Comparison of ENCODE assay signal across 33 mouse cellular contexts in the genomic region with DNA sequence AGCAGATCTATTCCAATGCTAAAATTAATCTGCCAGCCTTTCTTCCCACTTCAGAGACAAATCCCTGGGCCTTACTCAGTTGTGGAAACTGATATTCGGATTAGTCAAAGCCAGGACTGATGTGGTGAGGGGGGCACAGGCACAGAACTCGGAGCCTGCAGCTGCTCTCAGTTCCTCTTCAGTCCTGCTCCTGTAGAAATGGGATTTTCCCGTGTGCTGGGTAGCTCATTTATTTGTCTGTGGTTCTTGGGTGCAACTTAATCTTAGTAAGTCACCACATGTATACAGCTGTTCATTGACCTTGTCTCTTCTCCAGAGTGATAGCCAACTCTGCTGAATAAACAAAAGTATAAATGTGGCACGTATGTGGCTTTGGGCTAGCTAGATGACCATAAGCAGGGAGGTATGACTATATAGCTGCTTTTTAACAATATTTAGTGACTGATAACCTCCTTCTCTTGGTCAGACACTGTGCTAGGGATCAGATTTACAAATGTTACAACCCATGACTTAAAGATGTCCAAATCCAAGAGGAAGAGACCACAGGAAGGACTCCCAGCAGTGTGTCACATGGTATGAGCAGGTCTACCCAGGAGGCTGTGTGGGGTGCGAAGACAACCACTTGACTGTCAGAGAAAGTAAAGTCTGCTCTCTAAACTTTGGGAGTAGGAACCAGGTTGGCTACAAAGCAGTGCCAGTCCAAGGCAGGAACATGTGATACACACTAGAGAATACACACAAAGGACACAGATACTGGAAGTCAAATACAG.
A peak's percentile ranks its signal among the peaks of the same experiment; 100 is the strongest.
DNase-seq lines count a peak whose midpoint lies in the region; ATAC-seq and TF ChIP-seq lines count a peak whose summit lies in the region.
"Had no signal": no experiment of that assay in that cellular context is flagged by ENCODE, and none has a peak within 500 bp of the region (broad histone marks: within the 10 kb centered on the region; RNA-seq: fewer than 3 reads in every experiment).

No protein-coding gene starts in this region.

- no peaks in the 10 kb centered on the region for H3K9me3 ChIP-seq in forebrain, postnatal 0 days (ENCODE audit: low read length)
- H3K9me3 ChIP-seq: embryonic facial prominence, embryonic 12.5 days; hindbrain, embryonic 10.5 days; hindbrain, embryonic 15.5 days; limb, embryonic 15.5 days; liver, embryonic 13.5 days; neural tube, embryonic 15.5 days had no signal

- 0 out of 2 replicates have a peak, but pooled peaks have one; percentile 34 for ATAC-seq in megakaryocyte progenitor cell, adult 5-6 weeks (replicated peaks; ENCODE audit: poor library complexity)
- no peak for ATAC-seq in forebrain, postnatal 0 days
- ATAC-seq: CD4-positive, CD25-positive, alpha-beta regulatory T cell, adult 4 months; forebrain, embryonic 16.5 days; inflammation-experienced regulatory T-cells, adult 6 months; lung, postnatal 0 days had no signal

- no peaks in the 10 kb centered on the region for H3K36me3 ChIP-seq in forebrain, postnatal 0 days (ENCODE audit: insufficient read depth)
- H3K36me3 ChIP-seq: embryonic facial prominence, embryonic 12.5 days; hindbrain, embryonic 10.5 days; hindbrain, embryonic 15.5 days; limb, embryonic 15.5 days; liver, embryonic 13.5 days; neural tube, embryonic 15.5 days had no signal

- no peaks in the 10 kb centered on the region for H3K4me1 ChIP-seq in forebrain, postnatal 0 days (ENCODE audit: insufficient read depth)
- H3K4me1 ChIP-seq: limb, embryonic 15.5 days had no signal

- H3K27ac ChIP-seq in gastrocnemius, adult 2 months, result peak overlapping the region; percentile 17; the same call in 1 of the 2 replicates
- H3K27ac ChIP-seq in forebrain, postnatal 0 days (ENCODE audit: low read depth, low read length), result no peak overlapping the region
- H3K27ac ChIP-seq: embryonic facial prominence, embryonic 12.5 days; hindbrain, embryonic 10.5 days; hindbrain, embryonic 15.5 days; limb, embryonic 15.5 days; liver, embryonic 13.5 days; neural tube, embryonic 15.5 days; stomach, postnatal 0 days had no signal

- no peak overlapping the region for H3K9ac ChIP-seq in forebrain, postnatal 0 days
- H3K9ac ChIP-seq: embryonic facial prominence, embryonic 12.5 days; hindbrain, embryonic 15.5 days; limb, embryonic 15.5 days; liver, embryonic 13.5 days; neural tube, embryonic 15.5 days had no signal

- no peak overlapping the region for H3K4me2 ChIP-seq in forebrain, postnatal 0 days (ENCODE audit: low read depth)
- H3K4me2 ChIP-seq: embryonic facial prominence, embryonic 12.5 days; hindbrain, embryonic 15.5 days; limb, embryonic 15.5 days; liver, embryonic 13.5 days; midbrain, embryonic 11.5 days; neural tube, embryonic 15.5 days had no signal

- no peak for DNase-seq in gastrocnemius, adult 2 months
- no peak for DNase-seq in gastrocnemius, adult 8-10 months (ENCODE audit: low spot score in 2 of 2)
- peak; percentile 21 to 27 for DNase-seq in spleen, postnatal 36 days (ENCODE audit: low spot score in 2 of 2)
- DNase-seq in spleen, adult 12 weeks (ENCODE audit: low spot score), result no peak
- no peak for DNase-seq in forebrain, postnatal 0 days
- no peak for DNase-seq in kidney, postnatal 36 days
- DNase-seq: adrenal gland, postnatal 10 days; cerebellum, adult 8-10 months; cerebellum, postnatal 25 days; gastrocnemius, postnatal 25 days; heart, postnatal 14 days; kidney, adult 11 months; kidney, postnatal 14 days; liver, embryonic 13.5 days; lung, adult 18-20 months; lung, postnatal 4 days; retina, postnatal 1 day; right cerebral cortex, postnatal 14 days; thymus, adult 18-20 months; thymus, postnatal 25 days had no signal

- WGBS in forebrain, postnatal 0 days, result 83% methylated on average over 5 of the region's 5 CpGs

- no peaks in the 10 kb centered on the region; the same call in 1 of the 2 replicates for H3K27me3 ChIP-seq in forebrain, postnatal 0 days (ENCODE audit: insufficient read depth, low read length)
- H3K27me3 ChIP-seq: embryonic facial prominence, embryonic 12.5 days; hindbrain, embryonic 15.5 days; limb, embryonic 15.5 days; liver, embryonic 13.5 days; neural tube, embryonic 15.5 days had no signal

- TF ChIP-seq CTCF in gastrocnemius, adult 2 months (IDR thresholded peaks at IDR 0.05), result no peak
- no peak for TF ChIP-seq CTCF in forebrain, postnatal 0 days (IDR thresholded peaks at IDR 0.05; ENCODE audit: low read depth)

- intact Hi-C loops in gastrocnemius, adult 2 months (cut with DNase I), result no loop called here

- H3K4me3 ChIP-seq in gastrocnemius, adult 2 months, result no peak overlapping the region
- H3K4me3 ChIP-seq in forebrain, postnatal 0 days (ENCODE audit: low read depth, low read length), result no peak overlapping the region
- H3K4me3 ChIP-seq: embryonic facial prominence, embryonic 12.5 days; erythroblast, embryonic 14.5 days; hindbrain, embryonic 10.5 days; hindbrain, embryonic 15.5 days; limb, embryonic 15.5 days; liver, embryonic 13.5 days; neural tube, embryonic 15.5 days had no signal

Comparison
In these comparisons a context has a peak if more than half of its experiments do, and no peak if none do; other contexts are left out.
1. DNase-seq: peak in spleen, postnatal 36 days (2 of 2); none in gastrocnemius, adult 2 months (single experiment), gastrocnemius, adult 8-10 months (0 of 2), spleen, adult 12 weeks (single experiment), forebrain, postnatal 0 days (single experiment) and kidney, postnatal 36 days (0 of 2).